Mouse (Mus musculus) CH12.LX (cell line): Measurements from ENCODE around the gene Gnb2. TPM values are rescaled to one million over a fixed set of nuclear protein-coding genes. Genes with fewer than 3 reads are reported as not detected.

ENCODE experiments used
- DNase-seq: peaks from one replicate; pipeline ENCODE4 v3.0.0-alpha.2; 2013; ENCODE audit errors: extremely low read depth
- H3K27ac ChIP-seq: 2 replicates; pipeline ENCODE4 v1.5.1; 2012; ENCODE audit warnings: low read depth, mild to moderate bottlenecking, control low read depth, moderate library complexity; ENCODE audit not compliant: insufficient read depth
- H3K27me3 ChIP-seq: replicated peaks from 2 replicates; pipeline ENCODE3; 2012; ENCODE audit warnings: inconsistent platforms
- H3K36me3 ChIP-seq, 2 experiments: replicated peaks in 1 of 2; 2 replicates each; pipeline versions ENCODE3 to v1.6.1; 2012; ENCODE audit warnings: inconsistent platforms in 1 of 2, low read length in 1 of 2, mild to moderate bottlenecking in 1 of 2, mixed read lengths in 1 of 2, moderate library complexity in 1 of 2; ENCODE audit not compliant: control insufficient read depth in 1 of 2, insufficient read depth in 1 of 2
- H3K4me1 ChIP-seq, 2 experiments: 2 replicates each; pipeline ENCODE4 v1.6.1; 2012; ENCODE audit warnings: inconsistent platforms in 1 of 2, moderate library complexity in 1 of 2; ENCODE audit not compliant: insufficient read depth in 2 of 2, control insufficient read depth in 1 of 2
- H3K4me2 ChIP-seq: 2 replicates; pipeline ENCODE4 v1.6.1; 2012; ENCODE audit warnings: low read depth, mild to moderate bottlenecking, control low read depth; ENCODE audit not compliant: poor library complexity, insufficient read depth, severe bottlenecking
- H3K4me3 ChIP-seq, 3 experiments: fragments of 150-350 bp in 1 of 3; sonication (generic) in 1 of 3; replicated peaks in 1 of 3; 2 replicates each; pipeline versions ENCODE3 to v1.5.1; 2011 to 2012; ENCODE audit warnings: low read depth in 2 of 3, low read length in 2 of 3, mild to moderate bottlenecking in 2 of 3, moderate library complexity in 2 of 3, control low read depth in 1 of 3, improper control_type of control experiment in 1 of 3, inconsistent platforms in 1 of 3, mixed read lengths in 1 of 3; ENCODE audit not compliant: poor library complexity in 1 of 3
- H3K79me2 ChIP-seq: replicated peaks from 2 replicates; pipeline ENCODE4 v1.6.1; 2012; ENCODE audit warnings: mild to moderate bottlenecking, moderate library complexity; ENCODE audit not compliant: control insufficient read depth, poor library complexity, insufficient read depth, severe bottlenecking; ENCODE audit errors: extremely low read depth
- H3K9ac ChIP-seq: 2 replicates; pipeline ENCODE4 v1.6.1; 2012; ENCODE audit warnings: low read depth, mild to moderate bottlenecking, control low read depth, moderate library complexity; ENCODE audit not compliant: insufficient read depth
- H3K9me3 ChIP-seq: replicated peaks from 2 replicates; pipeline ENCODE3; 2012; ENCODE audit warnings: low read length, inconsistent platforms, mixed read lengths
- CHD1 ChIP-seq: IDR thresholded peaks from 2 replicates; pipeline ENCODE4 v1.6.1; 2012; ENCODE audit warnings: low read depth, low read length, improper control_type of control experiment, inconsistent platforms
- CTCF ChIP-seq, 2 experiments: IDR thresholded peaks in 1 of 2; conservative IDR thresholded peaks in 1 of 2; 2 replicates each; pipeline ENCODE4 v1.5.1; 2011 to 2012; ENCODE audit warnings: low read depth in 2 of 2, low read length in 2 of 2, improper control_type of control experiment in 1 of 2, inconsistent platforms in 1 of 2, mild to moderate bottlenecking in 1 of 2, moderate library complexity in 1 of 2
- ELF1 ChIP-seq: IDR thresholded peaks from 2 replicates; pipeline ENCODE4 v1.6.1; 2014; ENCODE audit warnings: low read depth, mild to moderate bottlenecking, inconsistent platforms, low read length, improper control_type of control experiment
- ETS1 ChIP-seq: conservative IDR thresholded peaks from 2 replicates; pipeline ENCODE4 v1.6.1; 2012; ENCODE audit warnings: low read depth, mild to moderate bottlenecking, inconsistent platforms, low read length, improper control_type of control experiment, moderate library complexity
- JUN ChIP-seq: IDR thresholded peaks from 2 replicates; pipeline ENCODE4 v1.6.1; 2011; ENCODE audit warnings: low read depth, mild to moderate bottlenecking, low read length, improper control_type of control experiment, moderate library complexity; ENCODE audit not compliant: insufficient read depth
- JUND ChIP-seq: conservative IDR thresholded peaks from 2 replicates; pipeline ENCODE4 v1.6.1; 2011; ENCODE audit warnings: low read depth, low read length, improper control_type of control experiment
- KAT2A ChIP-seq: IDR thresholded peaks from 2 replicates; pipeline ENCODE4 v1.6.1; 2012; ENCODE audit warnings: low read length, improper control_type of control experiment, inconsistent platforms; ENCODE audit not compliant: insufficient replicate concordance
- MAFK ChIP-seq: IDR thresholded peaks from 2 replicates; pipeline ENCODE4 v1.6.1; 2011; ENCODE audit warnings: low read length, improper control_type of control experiment; ENCODE audit not compliant: insufficient replicate concordance
- MAX ChIP-seq: IDR thresholded peaks from 2 replicates; pipeline ENCODE4 v1.6.1; 2011; ENCODE audit warnings: low read length, improper control_type of control experiment
- MAZ ChIP-seq: IDR thresholded peaks from 2 replicates; pipeline ENCODE4 v1.6.1; 2012; ENCODE audit warnings: low read depth, mild to moderate bottlenecking, inconsistent platforms, low read length, improper control_type of control experiment, moderate library complexity
- MEF2A ChIP-seq: IDR thresholded peaks from 2 replicates; pipeline ENCODE4 v1.6.1; 2014; ENCODE audit warnings: low read depth, mild to moderate bottlenecking, inconsistent platforms, low read length, improper control_type of control experiment, borderline replicate concordance
- NELFE ChIP-seq: IDR thresholded peaks from 2 replicates; pipeline ENCODE4 v1.6.1; 2011; ENCODE audit warnings: low read depth, low read length, improper control_type of control experiment
- POLR2AphosphoS2 ChIP-seq: IDR thresholded peaks from 2 replicates; pipeline ENCODE4 v1.6.1; 2011; ENCODE audit warnings: low read depth, low read length, improper control_type of control experiment
- RAD21 ChIP-seq: IDR thresholded peaks from 2 replicates; pipeline ENCODE4 v1.6.1; 2011; ENCODE audit warnings: low read depth, mild to moderate bottlenecking, low read length, improper control_type of control experiment, moderate library complexity
- SMC3 ChIP-seq: IDR thresholded peaks from 2 replicates; pipeline ENCODE4 v1.6.1; 2011; ENCODE audit warnings: low read depth, low read length, improper control_type of control experiment
- TBP ChIP-seq: conservative IDR thresholded peaks from 2 replicates; pipeline ENCODE4 v1.6.1; 2011; ENCODE audit warnings: low read depth, low read length, improper control_type of control experiment
- TCF12 ChIP-seq: IDR thresholded peaks from 2 replicates; pipeline ENCODE4 v1.6.1; 2014; ENCODE audit warnings: low read depth, mild to moderate bottlenecking, inconsistent platforms, low read length, improper control_type of control experiment
- USF1 ChIP-seq: IDR thresholded peaks from 2 replicates; pipeline ENCODE4 v1.6.1; 2014; ENCODE audit warnings: low read depth, mild to moderate bottlenecking, inconsistent platforms, low read length, improper control_type of control experiment
- ZC3H11A ChIP-seq: IDR thresholded peaks from 2 replicates; pipeline ENCODE4 v1.6.1; 2012; ENCODE audit warnings: low read depth, mild to moderate bottlenecking, inconsistent platforms, low read length, improper control_type of control experiment
- ZMIZ1 ChIP-seq: IDR thresholded peaks from 2 replicates; pipeline ENCODE4 v1.6.1; 2012; ENCODE audit warnings: low read depth, mild to moderate bottlenecking, inconsistent platforms, low read length, improper control_type of control experiment
- dilution Hi-C: fragments of 300-500 bp; cut with MboI; formaldehyde crosslinking; loops from 2 replicates; pipeline ENCODE4 v1.14.3; 2020; ENCODE audit warnings: low sequenced_read_pairs; ENCODE audit not compliant: extremely low pct_unique_long_range_greater_than_20kb, extremely low pct_ligation_motif_present
- in situ Hi-C: fragments of 300-500 bp; cut with MboI; formaldehyde crosslinking; loops from 3 replicates; pipeline ENCODE4 v1.14.3; 2019; ENCODE audit warnings: low sequenced_read_pairs, low pct_ligation_motif_present, low pct_unique_long_range_greater_than_20kb, mixed read lengths
- polyA plus RNA-seq: library from polyadenylated mRNA; unstranded; fragments of >175 nt; gene quantifications from 2 replicates; pipeline ENCODE4 v1.2.1, GENCODE M21; 2012; ENCODE audit warnings: low read depth; ENCODE audit not compliant: insufficient read length
- total RNA-seq, 2 experiments: library from RNA; depleted of rRNA; stranded (reverse); fragments of 300-350 nt in 1 of 2; fragments of >200 nt in 1 of 2; gene quantifications; 2 replicates each; pipeline ENCODE4 v1.2.3; 2012 to 2014

Gnb2 gene
- total and polyA plus RNA-seq, 3 experiments, result 264 to 480 (median 327) TPM

DNA sequence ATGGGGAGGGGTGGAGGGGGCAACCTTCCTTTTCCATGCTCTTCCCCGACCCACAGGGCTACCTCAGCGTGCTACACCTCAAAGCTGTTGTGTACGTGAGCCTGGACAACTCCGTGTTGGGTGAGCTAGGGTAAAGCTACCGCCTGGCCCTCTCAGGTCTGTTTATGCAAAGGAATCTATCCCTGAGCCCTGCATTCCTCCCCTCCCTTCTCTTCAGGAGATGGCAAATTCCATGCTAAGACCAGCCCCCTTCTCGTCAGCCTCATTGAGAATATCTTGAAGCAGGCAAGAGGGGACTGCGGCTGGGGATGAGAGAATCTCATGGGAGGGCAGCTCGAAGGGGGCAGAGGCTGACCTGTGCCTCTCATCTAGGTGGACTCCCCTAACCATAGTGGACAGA lies 49.4 kb upstream of the Gnb2 start (continued):
- no peak for TF ChIP-seq JUN
- TF ChIP-seq, all 38 proteins: peak for 0

GRCm38 (mm10) chr5:137580246-137580645 lies 46.9 kb upstream of the Gnb2 start:
- dilution Hi-C loops, result no loop called here
- no peak overlapping the region for H3K27ac ChIP-seq
- in situ Hi-C loops, result no loop called here
- peaks cover 8% of the 10 kb centered on the region for H3K27me3 ChIP-seq
- no peaks in the 10 kb centered on the region for H3K79me2 ChIP-seq
- no peak overlapping the region for H3K4me2 ChIP-seq
- H3K4me1 ChIP-seq, result no peaks in the 10 kb centered on the region
- TF ChIP-seq JUND (no peak), MEF2A (no peak), TCF12 (no peak)
- H3K9ac ChIP-seq, result no peak overlapping the region
- no peaks in the 10 kb centered on the region for H3K36me3 ChIP-seq
- H3K4me3 ChIP-seq, result no peak overlapping the region
- H3K9me3 ChIP-seq, result no peaks in the 10 kb centered on the region
- no peak for DNase-seq

- Histone ChIP-seq H3K4me1 (peaks cover 0 to 17% of the 10 kb centered on the region in 2 experiments; a peak in 2 of 4 replicates), H3K4me3 (no peak overlapping the region), H3K9me3 (no peaks in the 10 kb centered on the region), H3K27ac (no peak overlapping the region), H3K36me3 (no peaks in the 10 kb centered on the region), H3K9ac (no peak overlapping the region), H3K4me2 (no peak overlapping the region), H3K27me3 (peaks cover 11% of the 10 kb centered on the region), H3K79me2 (no peaks in the 10 kb centered on the region)
- in situ Hi-C loops (no loop called here), dilution Hi-C loops (no loop called here)
- no peak for TF ChIP-seq ETS1
- no peak for TF ChIP-seq ELF1
- no peak for TF ChIP-seq KAT2A
- no peak for TF ChIP-seq MEF2A
- TF ChIP-seq USF1, result no peak
- TF ChIP-seq POLR2AphosphoS2, result no peak
- no peak for TF ChIP-seq ZC3H11A
- no peak for TF ChIP-seq CHD1
- no peak for TF ChIP-seq RAD21
- no peak for TF ChIP-seq JUN
- TF ChIP-seq MAZ, result no peak
- TF ChIP-seq CTCF (conservative IDR thresholded peaks at IDR 0.05 in 1 of 2, IDR thresholded peaks at IDR 0.05 in 1 of 2; ENCODE audit: low read depth in 2 of 2, low read length in 2 of 2), result no peak
- no peak for TF ChIP-seq MAFK
- no peak for TF ChIP-seq SMC3
- TF ChIP-seq TBP, result no peak
- TF ChIP-seq ZMIZ1, result no peak
- no peak for TF ChIP-seq NELFE
- no peak for TF ChIP-seq MAX
- no peak for DNase-seq
Measured at GRCm38 (mm10) chr5:137574470-137574901, 41.2 kb upstream of the Gnb2 start.
